7 mouse cellular contexts compared by ENCODE assay signal in the genomic region with DNA sequence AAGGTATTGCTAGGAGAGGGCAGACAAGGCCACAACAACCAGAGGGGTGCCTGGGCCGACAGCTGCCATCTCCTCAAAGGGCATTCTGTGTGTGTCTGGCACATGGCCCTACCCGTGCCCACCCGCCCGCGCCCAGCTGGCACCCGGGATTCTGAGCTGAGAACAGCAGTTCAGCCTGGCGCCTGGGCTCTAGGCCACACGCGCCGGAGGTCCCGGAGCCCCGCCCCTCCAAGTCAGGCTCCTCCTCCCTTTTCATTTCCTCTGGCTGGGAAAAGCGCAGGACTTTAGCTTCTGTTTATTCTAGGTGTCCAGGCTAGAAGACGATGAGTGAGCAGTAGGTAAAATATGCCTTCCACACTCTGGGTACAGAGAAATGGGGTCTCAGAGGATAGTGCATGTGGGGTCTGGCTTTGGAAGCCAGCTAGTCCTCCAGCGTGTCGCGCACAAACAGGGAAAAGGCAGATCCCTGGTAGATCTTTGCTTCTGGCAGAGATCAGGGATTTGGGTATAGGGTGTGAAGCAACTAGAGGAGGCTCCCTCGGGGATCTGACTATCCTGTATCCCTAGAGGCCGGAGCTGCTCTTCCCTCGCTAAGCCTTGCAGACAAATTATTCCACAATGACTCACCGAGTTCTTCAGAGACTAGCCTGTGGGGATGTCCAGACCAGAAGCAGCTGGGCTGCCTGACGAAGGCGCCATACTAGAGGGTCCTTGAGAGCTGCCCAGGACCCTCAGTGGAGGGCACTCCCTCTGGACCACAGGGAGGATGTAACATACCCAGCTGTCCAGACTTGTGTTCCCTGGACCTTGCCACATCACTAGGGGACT. TPM values are rescaled to one million over a fixed set of nuclear protein-coding genes. Genes with fewer than 3 reads are reported as not detected.
DNase-seq lines count a peak whose midpoint lies in the region; ATAC-seq and TF ChIP-seq lines count a peak whose summit lies in the region.

No protein-coding gene starts in this region.

- TF ChIP-seq CTCF in MEL (IDR thresholded peaks at IDR 0.05 in 2 of 3, conservative IDR thresholded peaks at IDR 0.05 in 1 of 3; ENCODE audit: control insufficient read depth in 1 of 3, insufficient read depth in 1 of 3, low read depth in 2 of 3, low read length in 3 of 3, poor library complexity in 1 of 3, severe bottlenecking in 1 of 3): no peak

- no peaks in the 10 kb centered on the region for H3K9me3 ChIP-seq in MEL (replicated peaks; ENCODE audit: insufficient read depth, low read length)
- no peaks in the 10 kb centered on the region for H3K9me3 ChIP-seq in embryonic facial prominence, embryonic 15.5 days (replicated peaks)
- H3K9me3 ChIP-seq in heart, embryonic 16.5 days (replicated peaks; ENCODE audit: control insufficient read depth, low read length): no peaks in the 10 kb centered on the region

- H3K9ac ChIP-seq in MEL (ENCODE audit: control insufficient read depth, low read depth, low read length, poor library complexity, severe bottlenecking): peak overlapping the region; percentile 75
- no peak overlapping the region; the same call in 1 of the 2 replicates for H3K9ac ChIP-seq in embryonic facial prominence, embryonic 15.5 days
- peak overlapping the region; percentile 37 for H3K9ac ChIP-seq in heart, embryonic 16.5 days (ENCODE audit: low read length)

- no peaks in the 10 kb centered on the region for H3K27me3 ChIP-seq in MEL (ENCODE audit: control insufficient read depth in 1 of 2, insufficient read depth in 2 of 2, low read length in 2 of 2)
- H3K27me3 ChIP-seq in embryonic facial prominence, embryonic 15.5 days: no peaks in the 10 kb centered on the region
- H3K27me3 ChIP-seq in heart, embryonic 16.5 days (ENCODE audit: control insufficient read depth, insufficient read depth, low read length): no peaks in the 10 kb centered on the region

- H3K4me1 ChIP-seq in MEL (ENCODE audit: control insufficient read depth in 1 of 2, insufficient read depth in 2 of 2, low read length in 2 of 2): peaks cover 17 to 29% of the 10 kb centered on the region in 2 experiments
- H3K4me1 ChIP-seq in embryonic facial prominence, embryonic 15.5 days: peaks cover 50% of the 10 kb centered on the region
- peaks cover 50% of the 10 kb centered on the region for H3K4me1 ChIP-seq in heart, embryonic 16.5 days (ENCODE audit: control insufficient read depth, insufficient read depth, low read length)

- WGBS in embryonic facial prominence, embryonic 15.5 days: 3% methylated on average over 23 of the region's 23 CpGs
- 3% methylated on average over 23 of the region's 23 CpGs for WGBS in heart, embryonic 16.5 days

- H3K27ac ChIP-seq in MEL (ENCODE audit: control insufficient read depth, low read depth, low read length): peak overlapping the region; percentile 21
- peak overlapping the region; percentile 72 for H3K27ac ChIP-seq in embryonic facial prominence, embryonic 15.5 days (replicated peaks)
- peak overlapping the region; percentile 73 for H3K27ac ChIP-seq in heart, embryonic 16.5 days (ENCODE audit: low read length)

- DNase-seq in MEL (ENCODE audit: low read depth, low spot score): peak; percentile 84
- peak; percentile 90 for DNase-seq in adrenal gland, postnatal 10 days
- peak; percentile 92 for DNase-seq in kidney, postnatal 14 days
- DNase-seq in lung, adult 18-20 months: peak; percentile 81 to 88
- peak; percentile 72 for DNase-seq in retina, embryonic 14.5 days (ENCODE audit: low spot score)

- H3K36me3 ChIP-seq in MEL (ENCODE audit: control insufficient read depth in 1 of 2, insufficient read depth in 2 of 2, low read length in 2 of 2): peaks cover 0 to 24% of the 10 kb centered on the region in 2 experiments; a peak in 2 of 4 replicates
- no peaks in the 10 kb centered on the region for H3K36me3 ChIP-seq in embryonic facial prominence, embryonic 15.5 days
- H3K36me3 ChIP-seq in heart, embryonic 16.5 days (ENCODE audit: control insufficient read depth, insufficient read depth): no peaks in the 10 kb centered on the region

- TF ChIP-seq POLR2A in MEL (IDR thresholded peaks at IDR 0.05; ENCODE audit: control insufficient read depth in 1 of 2, insufficient read depth in 1 of 2, low read depth in 1 of 2, low read length in 2 of 2, poor library complexity in 1 of 2): peak; percentile 59 to 70; a peak in 3 of 4 replicates

- peak overlapping the region; percentile 59 to 68 for H3K4me3 ChIP-seq in MEL (ENCODE audit: control insufficient read depth in 1 of 2, insufficient read depth in 1 of 2, low read depth in 2 of 2, low read length in 2 of 2)
- peak overlapping the region; percentile 21 for H3K4me3 ChIP-seq in embryonic facial prominence, embryonic 15.5 days (replicated peaks)
- H3K4me3 ChIP-seq in heart, embryonic 16.5 days (ENCODE audit: low read length): peak overlapping the region; percentile 35

- no peak for TF ChIP-seq EP300 in MEL (IDR thresholded peaks at IDR 0.05; ENCODE audit: low read depth in 1 of 2, low read length in 2 of 2)

- no peak for TF ChIP-seq RAD21 in MEL (IDR thresholded peaks at IDR 0.05; ENCODE audit: low read depth, low read length)

- peak overlapping the region; percentile 44 for H3K4me2 ChIP-seq in embryonic facial prominence, embryonic 15.5 days (replicated peaks)
- peak overlapping the region; percentile 54 for H3K4me2 ChIP-seq in heart, embryonic 16.5 days (ENCODE audit: low read depth, low read length)

- peak; percentile 36 for ATAC-seq in embryonic facial prominence, embryonic 15.5 days (ENCODE audit: insufficient number of reproducible peaks, low FRiP score, low TSS enrichment, low read depth)
- peak; percentile 56 for ATAC-seq in heart, embryonic 16.5 days (replicated peaks; ENCODE audit: extremely low read depth, insufficient read depth, low FRiP score)

- H3K79me2 ChIP-seq in MEL (ENCODE audit: control insufficient read depth, insufficient read depth, low read length, poor library complexity): peaks cover 15% of the 10 kb centered on the region

TF ChIP-seq in MEL, 35 proteins besides CTCF, POLR2A, EP300 and RAD21:
- TF ChIP-seq ZC3H11A (IDR thresholded peaks at IDR 0.05; ENCODE audit: low read depth, low read length): no peak
- no peak for TF ChIP-seq GABPA (IDR thresholded peaks at IDR 0.05; ENCODE audit: low read depth, low read length)
- peak; percentile 39; the same call in 1 of the 2 replicates for TF ChIP-seq MXI1 (IDR thresholded peaks at IDR 0.05; ENCODE audit: low read depth, low read length)
- peak; percentile 35; the same call in 1 of the 2 replicates for TF ChIP-seq NRF1 (IDR thresholded peaks at IDR 0.05; ENCODE audit: insufficient read depth, low read depth, low read length, poor library complexity, severe bottlenecking)
- TF ChIP-seq NELFE (IDR thresholded peaks at IDR 0.05; ENCODE audit: low read depth, low read length): peak; percentile 40; the same call in 1 of the 2 replicates
- peak; percentile 51; the same call in 1 of the 2 replicates for TF ChIP-seq ZMIZ1 (IDR thresholded peaks at IDR 0.05; ENCODE audit: low read depth, low read length)
- TF ChIP-seq E2F4 (IDR thresholded peaks at IDR 0.05; ENCODE audit: borderline replicate concordance, low read depth, low read length): no peak
- TF ChIP-seq ETS1 (IDR thresholded peaks at IDR 0.05; ENCODE audit: low read depth, low read length): no peak
- TF ChIP-seq HCFC1 (IDR thresholded peaks at IDR 0.05; ENCODE audit: low read depth, low read length): 0 out of 2 replicates have a peak, but pooled peaks have one; percentile 13
- 0 out of 2 replicates have a peak, but pooled peaks have one; percentile 13 for TF ChIP-seq ELF1 (IDR thresholded peaks at IDR 0.05; ENCODE audit: low read depth, low read length)
- TF ChIP-seq USF2 (IDR thresholded peaks at IDR 0.05; ENCODE audit: borderline replicate concordance in 1 of 2, insufficient read depth in 1 of 2, low read depth in 1 of 2, low read length in 2 of 2): no peak
- peak; percentile 59 for TF ChIP-seq SIN3A (IDR thresholded peaks at IDR 0.05; ENCODE audit: low read length)
- TF ChIP-seq ZKSCAN1 (IDR thresholded peaks at IDR 0.05; ENCODE audit: low read depth, low read length): no peak

RNA-seq across cellular contexts. Expression of a gene that starts 2.2 kb away (rescaled TPM):
- 6.5 and 7.5 TPM in 2 replicates for total RNA-seq in MEL (2012; rRNA removed)
- polyA plus RNA-seq in MEL (2012; ENCODE audit: insufficient read depth in 1 of 2, insufficient read length in 2 of 2, low read depth in 1 of 2, low replicate concordance in 2 of 2, missing spikeins in 1 of 2): 10 to 100 TPM in 1 of 2 experiments, not detected in 1; 17.4 TPM
- 10 to 100 TPM; 53.4 to 62.7 TPM for total RNA-seq in adrenal gland, postnatal 10 days (2021)
- polyA plus RNA-seq in embryonic facial prominence, embryonic 15.5 days (2015; fragmentation: Nextera tagmentation; extraction: Ambion mirVana): 31.9 and 40.2 TPM in 2 replicates
- polyA plus RNA-seq in heart, embryonic 16.5 days (2015; fragmentation: Nextera tagmentation; extraction: Ambion mirVana): 39.8 and 46.7 TPM in 2 replicates

RNA-seq across cellular contexts. Expression of a gene that starts 55.0 kb away (rescaled TPM):
- not detected in 2 replicates for total RNA-seq in MEL (2012; rRNA removed)
- not detected for polyA plus RNA-seq in MEL (2012; ENCODE audit: insufficient read depth in 1 of 2, insufficient read length in 2 of 2, low read depth in 1 of 2, low replicate concordance in 2 of 2, missing spikeins in 1 of 2)
- total RNA-seq in adrenal gland, postnatal 10 days (2021): under 1 TPM in 1 of 2 experiments, not detected in 1; 0.42 TPM
- 0.32 TPM in 1 of 2 replicates, not detected in the other for polyA plus RNA-seq in embryonic facial prominence, embryonic 15.5 days (2015; fragmentation: Nextera tagmentation; extraction: Ambion mirVana)
- polyA plus RNA-seq in heart, embryonic 16.5 days (2015; fragmentation: Nextera tagmentation; extraction: Ambion mirVana): 0.17 and 2.1 TPM in 2 replicates

Comparison
In these comparisons a context has a peak if more than half of its experiments do, and no peak if none do; other contexts are left out.
1. Peak in every context shown above with its lines: DNase-seq, ATAC-seq, H3K4me3 ChIP-seq and H3K27ac ChIP-seq.
2. H3K27ac ChIP-seq: peak in every context shown above with its lines; median percentile 73 in heart, embryonic 16.5 days; 72 in embryonic facial prominence, embryonic 15.5 days; 21 in MEL.